Mouse (Mus musculus): ENCODE measurements around the gene Cdc123.

- no peak for TF ChIP-seq POLR2A (IDR thresholded peaks at IDR 0.05; ENCODE audit: extremely low read depth, insufficient read depth, low read length)
- TF ChIP-seq CTCF (IDR thresholded peaks at IDR 0.05; ENCODE audit: low read depth, low read length): peak; percentile 53
Observed at GRCm38 (mm10) chr2:5770708-5771241, 74.2 kb downstream of the Cdc123 start.
